Mouse (Mus musculus) T-helper 2 cell (primary cell): ENCODE data around the gene Mef2d.

Experiments
- in situ Hi-C: fragments of 300-600 bp; cut with MboI, MseI; formaldehyde crosslinking; loops from one replicate; pipeline ENCODE4 v1.15.1; 2025; ENCODE audit warnings: high pct_unique_total_duplicates

The Mef2d gene

DNA sequence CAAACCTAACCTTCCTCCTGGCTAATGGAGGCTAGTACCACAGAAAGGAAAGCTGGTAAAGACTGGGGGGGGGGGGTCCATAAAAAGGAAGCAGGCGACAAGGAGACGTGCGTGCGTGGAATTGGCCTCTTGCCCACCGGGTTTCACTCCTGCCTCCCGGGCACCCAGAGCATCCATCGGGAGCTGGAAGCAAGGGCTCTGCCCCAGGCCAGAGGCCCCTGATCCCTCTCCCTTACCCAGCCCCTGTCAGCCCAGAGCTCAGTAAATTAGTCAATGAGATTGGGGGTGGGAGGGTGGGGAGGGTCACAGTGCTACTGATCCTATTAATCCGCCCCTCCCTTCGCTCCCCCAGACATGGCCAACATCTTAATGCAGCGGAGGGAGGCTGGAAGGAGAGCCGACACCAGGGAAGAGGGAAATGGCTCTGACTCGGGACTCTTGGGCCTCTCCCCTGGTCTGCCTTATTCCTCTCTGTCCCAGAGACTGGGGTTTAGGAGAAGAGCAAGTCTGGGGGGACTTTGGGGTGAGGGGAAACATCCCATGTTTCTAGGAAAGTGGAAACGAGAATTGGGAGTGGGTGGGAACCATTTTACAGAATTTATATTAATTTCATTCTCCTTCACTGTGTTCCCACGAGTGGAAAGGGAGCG lies 65.4 kb downstream of the Mef2d start:
- in situ Hi-C loops, result no loop called here

DNA sequence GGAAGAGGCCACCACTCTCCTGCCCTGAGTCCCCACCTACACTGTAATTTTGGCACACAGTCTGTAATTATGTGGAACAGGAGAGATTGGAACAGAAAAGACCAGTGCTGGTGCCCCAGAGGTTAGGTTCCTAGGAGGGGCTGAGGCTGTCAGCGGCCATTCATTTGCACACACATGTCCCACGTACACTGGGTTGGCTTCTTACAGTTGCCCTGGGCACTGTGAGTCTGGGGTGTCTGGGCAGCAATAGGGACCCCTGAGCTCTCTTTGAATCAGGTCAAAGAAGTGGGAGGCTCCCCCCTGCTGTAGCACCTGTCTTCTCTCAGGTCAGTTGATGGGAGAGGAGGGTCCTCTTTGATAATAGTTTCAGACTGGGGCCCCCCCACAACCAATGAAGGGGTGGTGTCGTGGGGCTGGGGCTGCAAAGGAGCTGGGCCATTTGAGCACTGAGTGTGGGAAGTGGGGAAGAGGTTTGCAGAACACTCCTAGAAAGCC lies 66.1 kb downstream of the Mef2d start:
- in situ Hi-C loops, result no loop called here

DNA sequence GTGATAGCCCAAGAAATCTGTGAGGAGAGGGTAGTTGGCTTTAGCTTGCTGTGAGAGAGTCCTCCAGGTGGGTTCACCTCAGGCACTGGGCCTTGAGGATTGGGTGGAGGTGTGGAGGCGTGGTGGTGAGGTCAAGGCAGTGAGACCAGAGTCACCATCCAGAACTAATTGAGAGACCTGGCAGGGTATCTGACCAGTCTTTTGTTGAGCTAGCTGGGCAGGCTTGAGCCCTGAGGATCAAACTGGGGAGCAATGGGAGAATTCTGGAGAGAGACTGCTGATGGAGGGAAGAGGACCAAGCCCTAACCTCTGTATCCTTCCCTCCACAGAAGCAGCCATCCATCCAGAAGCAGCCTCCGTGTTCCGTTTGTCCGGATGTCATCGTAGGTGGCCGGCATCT lies 67.1 kb downstream of the Mef2d start:
- in situ Hi-C loops, result no loop called here

DNA sequence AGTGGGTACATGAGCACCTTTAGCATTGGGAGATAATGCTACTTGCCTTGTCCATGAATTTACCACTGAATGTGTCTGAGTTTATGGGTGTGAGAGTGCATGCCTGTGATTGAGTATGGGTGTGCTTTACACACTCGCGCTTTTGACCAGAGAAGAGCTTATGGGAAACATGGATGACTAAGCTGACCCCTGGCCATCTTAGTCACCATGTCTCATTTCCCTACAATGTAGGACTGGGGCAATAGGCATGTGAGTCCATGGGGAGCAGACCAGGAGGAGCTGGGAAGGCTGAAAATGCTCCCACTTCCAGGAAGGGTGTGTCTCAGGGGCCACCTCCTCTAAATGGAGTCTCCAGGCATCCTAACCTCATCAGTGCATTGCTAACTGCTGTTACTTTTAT lies 67.9 kb downstream of the Mef2d start:
- in situ Hi-C loops, result no loop called here

DNA sequence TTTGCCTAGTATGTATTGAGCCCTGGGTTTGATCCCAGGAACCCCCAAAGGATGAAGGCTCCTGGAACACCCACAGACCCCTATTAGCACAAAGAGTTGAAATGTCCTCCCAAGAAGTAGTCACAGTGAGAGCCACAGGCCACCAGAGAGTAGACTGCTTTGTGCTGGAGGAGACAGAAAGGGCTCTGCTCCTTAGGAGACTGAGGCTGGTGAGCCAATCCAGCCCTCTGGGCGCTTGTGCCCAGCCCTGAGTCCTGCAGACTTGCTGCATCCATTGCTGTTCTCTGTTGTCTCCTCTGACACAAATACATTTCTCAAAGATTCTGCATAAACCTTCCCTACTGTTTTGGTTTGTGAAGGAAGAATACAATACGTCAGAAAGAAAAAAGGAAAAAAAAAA lies 68.7 kb downstream of the Mef2d start:
- in situ Hi-C loops, result no loop called here

DNA sequence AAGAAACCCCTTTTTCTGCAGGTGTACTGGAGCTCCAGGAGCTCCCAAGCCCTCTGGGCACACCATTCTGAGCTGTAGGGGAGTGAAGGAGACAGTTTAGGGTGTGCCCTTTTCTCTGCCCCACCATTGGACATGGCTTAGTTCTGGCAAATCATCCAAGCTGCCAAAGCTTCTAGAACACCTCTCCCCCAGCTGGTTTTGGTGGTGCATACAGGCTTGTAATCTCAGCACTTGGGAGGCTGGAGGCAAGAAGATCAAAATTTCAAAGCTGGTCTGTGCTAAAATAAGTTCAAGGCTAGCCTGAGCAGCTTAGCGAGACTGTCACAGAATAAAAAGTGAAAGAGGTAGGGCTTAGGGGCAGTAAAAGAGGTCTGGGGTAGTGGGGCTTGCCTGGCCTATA lies 70.2 kb downstream of the Mef2d start:
- in situ Hi-C loops, result no loop called here

DNA sequence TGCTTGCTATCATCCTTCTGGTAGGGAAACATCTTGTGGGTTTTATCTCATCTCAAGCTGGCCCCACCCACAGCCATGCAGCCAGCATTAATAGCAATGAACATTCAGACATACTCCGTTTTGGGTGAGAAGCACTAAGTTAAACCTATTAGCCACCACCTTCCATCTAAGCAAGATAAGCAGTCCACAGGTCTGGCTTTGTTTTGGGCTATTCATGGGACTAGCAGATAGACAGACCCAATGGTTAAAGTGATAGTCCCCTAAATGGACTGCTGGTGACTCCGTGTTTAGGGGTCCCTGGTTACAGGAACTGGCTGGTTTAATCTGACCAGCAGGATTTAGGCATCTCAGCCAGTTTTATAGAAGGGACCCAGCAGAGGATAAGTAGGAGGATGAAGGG lies 70.8 kb downstream of the Mef2d start:
- in situ Hi-C loops, result no loop called here

DNA sequence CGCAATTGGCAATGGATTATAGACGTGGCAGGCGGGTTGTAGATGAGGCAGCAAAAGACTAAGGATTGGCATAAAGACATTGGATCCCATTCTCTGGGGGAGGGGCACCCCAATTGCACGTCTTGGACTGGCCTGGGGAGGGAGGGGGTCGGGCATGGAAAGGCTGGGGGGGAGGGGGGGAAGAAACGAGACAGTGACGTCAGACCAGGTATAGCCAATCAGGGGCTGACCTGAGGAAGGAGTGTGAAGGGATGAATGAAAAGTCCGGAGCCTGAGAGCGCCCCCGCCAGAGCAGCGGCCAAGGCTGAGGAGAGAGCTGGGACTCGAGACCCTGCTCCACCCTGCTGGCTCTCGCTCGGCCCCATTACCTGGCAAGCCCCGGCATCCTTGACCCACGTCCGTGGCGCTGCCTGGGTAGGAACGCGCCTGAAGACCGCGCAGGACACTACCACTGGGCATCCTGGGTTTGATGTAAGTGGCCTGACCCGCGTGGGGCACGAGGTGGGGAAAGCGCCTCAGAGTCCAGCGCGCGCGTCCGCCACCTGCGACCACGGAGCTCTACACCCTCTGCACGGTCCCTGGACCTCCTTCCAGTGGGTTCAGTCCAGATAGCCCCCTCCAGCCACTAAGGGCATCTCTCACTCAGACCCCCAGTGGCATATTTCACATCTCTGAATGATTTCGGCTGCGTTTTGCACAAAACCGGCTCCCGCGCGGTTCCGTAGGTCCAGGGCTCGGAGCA lies 72.2 kb downstream of the Mef2d start:
- in situ Hi-C loops, result no loop called here

DNA sequence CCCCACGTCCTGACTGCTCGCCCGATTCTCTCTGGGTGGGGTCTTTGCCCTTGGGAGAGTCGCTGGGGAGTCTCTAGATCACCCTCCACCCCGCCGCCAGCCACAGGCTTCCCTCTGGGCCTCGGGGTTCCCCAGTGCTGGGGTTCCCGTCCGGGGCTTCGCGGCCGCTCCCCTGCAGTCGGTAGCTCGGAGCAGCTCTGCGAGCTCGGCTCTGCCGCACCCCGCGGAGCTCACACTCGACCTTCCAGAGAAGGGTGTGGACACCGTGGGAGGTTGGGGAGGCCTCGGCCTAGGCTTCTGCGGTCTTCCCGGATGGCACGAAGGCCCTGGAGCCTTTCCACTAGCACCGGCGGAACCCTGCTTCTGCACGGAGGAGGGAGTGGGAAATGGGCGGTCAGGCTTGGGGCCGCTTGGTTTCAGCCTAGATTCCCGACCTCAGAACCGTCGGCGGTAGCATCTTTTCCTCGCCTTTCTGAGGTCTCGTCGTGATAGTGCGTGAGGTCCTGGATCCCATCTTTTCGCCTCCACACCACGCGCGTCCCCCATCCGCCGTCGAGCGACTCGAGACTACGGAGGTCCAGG lies 72.9 kb downstream of the Mef2d start:
- in situ Hi-C loops, result no loop called here

DNA sequence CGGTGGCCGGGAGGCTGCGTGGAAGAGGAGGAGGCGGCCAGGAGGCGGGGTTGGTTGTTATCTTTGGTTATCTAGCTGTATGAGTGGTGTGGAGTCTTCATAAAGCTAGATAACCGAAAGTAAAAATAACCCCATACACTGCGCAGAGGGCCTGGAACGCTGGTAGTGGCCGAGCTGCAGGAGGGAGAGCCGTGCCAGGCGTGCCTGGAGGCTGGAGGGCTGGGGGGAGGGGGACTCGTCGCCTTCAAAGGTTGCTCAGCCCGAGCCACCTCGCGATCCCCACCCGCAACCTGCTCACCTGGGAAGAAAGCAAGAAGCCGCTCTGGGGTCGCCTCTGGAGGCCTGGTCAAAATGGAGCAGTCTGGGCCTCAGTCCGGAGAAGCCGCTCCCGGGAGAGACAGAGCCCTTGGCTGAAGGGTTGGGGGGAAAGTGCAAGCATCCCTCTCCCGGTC lies 73.4 kb downstream of the Mef2d start:
- in situ Hi-C loops, result no loop called here

DNA sequence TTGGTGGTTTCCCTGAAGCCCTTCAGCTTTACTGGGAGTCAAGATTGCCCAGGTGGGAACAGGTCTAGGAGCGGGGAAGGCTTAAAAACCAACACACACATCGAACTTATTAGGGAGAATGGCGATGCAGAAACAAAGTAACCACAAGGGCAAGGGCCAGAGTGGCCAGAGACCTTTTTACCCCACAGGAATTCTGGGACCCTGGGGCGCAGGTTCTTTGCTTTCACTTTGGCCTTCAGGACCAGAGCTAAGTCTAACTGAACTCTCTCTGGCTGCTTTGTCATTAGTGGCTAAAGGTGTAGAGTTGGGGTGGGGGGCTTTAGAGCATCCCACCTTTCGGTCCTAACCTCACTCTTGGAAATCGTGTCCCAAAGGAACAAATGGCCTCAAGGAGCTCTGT lies 73.9 kb downstream of the Mef2d start:
- in situ Hi-C loops, result no loop called here

DNA sequence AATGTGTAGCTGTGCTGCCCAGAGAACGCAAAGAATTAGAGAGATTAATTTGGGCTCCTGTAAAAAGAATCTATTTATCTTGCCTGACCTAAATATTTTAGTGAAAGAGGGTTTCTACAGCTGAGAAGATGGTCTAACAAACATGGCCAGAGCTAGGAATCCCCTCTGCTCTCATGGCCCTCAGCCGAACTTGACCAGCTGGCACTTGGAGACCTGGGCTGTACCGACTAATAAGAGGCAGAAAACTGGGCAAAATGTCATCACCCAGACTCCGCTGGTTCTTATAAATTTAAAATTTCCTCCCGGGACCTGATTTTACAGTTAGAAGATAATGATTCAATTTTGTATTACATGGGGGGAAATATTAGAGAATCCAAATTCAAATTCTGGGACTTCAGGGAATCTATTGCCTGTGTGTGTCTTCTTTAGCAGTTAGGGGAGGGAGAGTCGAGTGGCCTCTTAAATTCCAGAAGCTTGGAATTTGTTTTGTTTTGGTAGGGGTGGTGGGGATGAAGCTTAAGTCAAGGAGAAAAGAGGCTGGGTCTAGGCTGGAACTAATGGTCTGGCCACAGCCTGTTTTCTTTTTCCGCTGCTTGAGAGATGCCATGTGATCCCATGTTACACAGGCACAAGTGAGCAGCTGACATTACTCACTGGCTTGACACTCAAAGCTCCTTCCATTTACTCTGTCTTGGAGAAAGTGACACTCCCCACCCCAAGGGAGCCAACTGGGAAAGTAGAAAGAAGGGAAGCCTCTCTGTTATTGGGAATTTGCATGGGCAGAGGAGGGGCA lies 74.6 kb downstream of the Mef2d start:
- in situ Hi-C loops, result no loop called here

DNA sequence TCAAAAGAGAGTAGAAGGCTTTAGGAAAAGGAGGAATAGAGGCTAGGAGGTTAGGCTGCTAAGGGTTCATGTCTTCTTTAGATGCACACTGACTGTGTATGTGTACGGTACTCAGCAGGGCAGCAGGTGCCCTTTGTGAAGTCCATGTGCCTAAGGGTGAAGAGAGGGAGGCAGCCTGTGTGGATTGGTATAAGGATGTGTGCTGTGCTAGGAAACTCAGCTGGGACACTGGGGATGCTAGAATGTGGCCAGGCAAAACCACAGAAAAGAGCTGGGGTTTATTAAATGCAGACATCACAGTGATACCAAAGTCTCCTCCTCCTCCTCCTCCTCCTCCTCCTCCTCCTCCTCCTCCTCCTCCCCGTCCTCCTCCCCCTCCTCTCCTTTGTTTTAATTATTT lies 75.5 kb downstream of the Mef2d start:
- in situ Hi-C loops, result no loop called here

DNA sequence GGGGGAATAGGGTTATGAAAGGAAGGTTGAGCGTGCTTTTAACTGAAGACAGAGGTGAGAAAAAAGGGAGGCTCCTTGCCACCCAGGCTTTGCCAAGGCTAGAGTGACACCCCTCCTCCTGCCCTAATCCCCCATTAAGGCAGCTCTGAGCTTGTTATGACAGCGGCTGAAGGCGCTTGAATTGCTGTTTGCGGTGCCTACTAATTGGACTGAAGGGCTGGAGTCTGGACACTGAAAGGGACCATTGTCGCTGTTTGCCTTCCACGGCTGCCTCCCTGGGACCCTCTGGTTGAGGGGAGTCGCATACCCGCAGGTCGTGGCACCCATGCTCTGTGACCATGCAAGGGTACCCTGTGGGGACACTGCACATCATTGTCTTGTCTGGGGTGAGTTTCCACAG lies 77.8 kb downstream of the Mef2d start:
- in situ Hi-C loops, result no loop called here

DNA sequence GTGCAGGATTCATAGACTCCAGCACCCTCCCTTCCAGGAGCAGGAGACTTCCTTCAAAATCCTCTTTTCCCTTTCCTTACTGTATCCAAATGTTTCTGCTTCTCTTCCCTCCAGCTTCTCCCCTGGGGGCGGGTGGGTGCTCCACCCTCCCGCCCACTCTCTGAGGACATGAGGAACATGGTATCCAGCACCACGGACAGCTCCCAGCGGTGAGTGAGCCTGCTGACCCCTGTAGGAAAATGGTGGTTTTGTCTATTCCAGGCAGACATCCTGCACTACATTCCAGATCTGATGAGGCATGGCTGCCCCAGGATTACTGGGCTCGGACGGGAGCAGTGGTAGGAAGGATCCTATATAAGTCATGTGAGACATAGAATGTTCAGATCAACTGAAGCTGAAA lies 78.7 kb downstream of the Mef2d start:
- in situ Hi-C loops, result no loop called here
